In the genomic region with DNA sequence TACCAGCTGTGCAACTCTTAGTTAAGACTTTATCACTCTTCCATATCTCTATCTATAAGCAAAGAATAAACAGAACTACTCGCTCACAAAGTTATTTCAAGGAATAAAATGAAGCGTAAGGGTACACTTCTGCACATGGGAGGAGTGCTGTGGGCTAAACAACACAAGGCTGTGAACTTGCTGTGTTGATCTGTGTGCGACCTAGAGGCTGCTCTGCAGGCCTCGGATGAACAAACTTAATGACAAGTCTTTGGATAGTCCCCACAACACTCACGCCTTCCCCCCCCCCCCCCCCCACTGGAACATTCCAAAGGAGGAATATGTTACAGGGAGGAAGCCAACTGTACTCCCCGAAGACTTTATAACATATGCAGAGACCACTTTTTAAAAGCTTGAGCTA, we compare ENCODE assay signal across 8 mouse cellular contexts. TPM values are rescaled to one million over a fixed set of nuclear protein-coding genes. Genes with fewer than 3 reads are reported as not detected.
DNase-seq lines count a peak whose midpoint lies in the region; ATAC-seq and TF ChIP-seq lines count a peak whose summit lies in the region.

A gene (plus strand): TSS at position 336 of the 400 bp plus-strand sequence.

- H3K4me2 ChIP-seq in kidney, postnatal 0 days (ENCODE audit: low read length) = peak within 1 kb of the TSS; percentile 79
- peak within 1 kb of the TSS; percentile 62 for H3K4me2 ChIP-seq in hindbrain, postnatal 0 days (ENCODE audit: low read depth, low read length)
- peak within 1 kb of the TSS; percentile 75 for H3K4me2 ChIP-seq in myocyte (ENCODE audit: low read depth)

- H3K27ac ChIP-seq in kidney, postnatal 0 days = peak within 1 kb of the TSS; percentile 99
- H3K27ac ChIP-seq in embryonic facial prominence, embryonic 10.5 days (replicated peaks) = peak within 1 kb of the TSS; percentile 94
- peak within 1 kb of the TSS; percentile 89 for H3K27ac ChIP-seq in hindbrain, postnatal 0 days

- WGBS in kidney, postnatal 0 days = 80% methylated on average over 6 of the region's 6 CpGs
- 74% methylated on average over 6 of the region's 6 CpGs for WGBS in embryonic facial prominence, embryonic 10.5 days
- 80% methylated on average over 6 of the region's 6 CpGs for WGBS in hindbrain, postnatal 0 days

- H3ac ChIP-seq in myocyte (ENCODE audit: control insufficient read depth, insufficient read length) = peak within 1 kb of the TSS; percentile 74

- peak within 1 kb of the TSS; percentile 71 for H3K4me3 ChIP-seq in kidney, postnatal 0 days (replicated peaks; ENCODE audit: low read depth, low read length)
- H3K4me3 ChIP-seq in embryonic facial prominence, embryonic 10.5 days = peak within 1 kb of the TSS; percentile 67
- peak within 1 kb of the TSS; percentile 90 for H3K4me3 ChIP-seq in hindbrain, postnatal 0 days (ENCODE audit: low read length)
- peak within 1 kb of the TSS; percentile 82 for H3K4me3 ChIP-seq in myocyte

- no peak for TF ChIP-seq CTCF in kidney, postnatal 0 days (IDR thresholded peaks at IDR 0.05; ENCODE audit: low read depth)
- no peak for TF ChIP-seq CTCF in hindbrain, postnatal 0 days (IDR thresholded peaks at IDR 0.05; ENCODE audit: low read depth)

- H3K27me3 ChIP-seq in kidney, postnatal 0 days (ENCODE audit: insufficient read depth, low read length) = no peaks in the 10 kb centered on the region
- H3K27me3 ChIP-seq in embryonic facial prominence, embryonic 10.5 days (replicated peaks; ENCODE audit: low read depth, poor library complexity, severe bottlenecking) = no peaks in the 10 kb centered on the region
- no peaks in the 10 kb centered on the region for H3K27me3 ChIP-seq in hindbrain, postnatal 0 days (ENCODE audit: insufficient read depth, low read length)
- H3K27me3 ChIP-seq in myocyte (ENCODE audit: control insufficient read depth, insufficient read depth, insufficient read length) = no peaks in the 10 kb centered on the region

- no peak; the same call in 1 of the 2 replicates for ATAC-seq in kidney, postnatal 0 days (replicated peaks; ENCODE audit: low FRiP score, low read depth)
- peak; percentile 18 for ATAC-seq in hindbrain, postnatal 0 days

- DNase-seq in kidney, postnatal 0 days (ENCODE audit: low spot score) = no peak
- no peak for DNase-seq in kidney, adult 18-20 months
- DNase-seq in embryonic facial prominence, embryonic 10.5 days (ENCODE audit: low spot score) = no peak
- no peak for DNase-seq in hindbrain, postnatal 0 days (ENCODE audit: low spot score)
- DNase-seq in gastrocnemius, postnatal 25 days = no peak
- DNase-seq in natural killer cell, adult 2 months (ENCODE audit: low spot score in 2 of 2) = no peak
- no peak for DNase-seq in frontal cortex, postnatal 36 days (ENCODE audit: low spot score in 2 of 2)

- no peaks in the 10 kb centered on the region for H3K9me3 ChIP-seq in kidney, postnatal 0 days (replicated peaks; ENCODE audit: low read length)
- no peaks in the 10 kb centered on the region for H3K9me3 ChIP-seq in embryonic facial prominence, embryonic 10.5 days
- H3K9me3 ChIP-seq in hindbrain, postnatal 0 days (ENCODE audit: low read length) = no peaks in the 10 kb centered on the region

- no peaks in the 10 kb centered on the region for H3K36me3 ChIP-seq in kidney, postnatal 0 days (ENCODE audit: insufficient read depth, low read length)
- no peaks in the 10 kb centered on the region for H3K36me3 ChIP-seq in embryonic facial prominence, embryonic 10.5 days (replicated peaks)
- no peaks in the 10 kb centered on the region for H3K36me3 ChIP-seq in hindbrain, postnatal 0 days (ENCODE audit: insufficient read depth, low read length)
- peaks cover 8% of the 10 kb centered on the region for H3K36me3 ChIP-seq in myocyte (ENCODE audit: control insufficient read depth, insufficient read depth)

- TF ChIP-seq POLR2A in myocyte (IDR thresholded peaks at IDR 0.05; ENCODE audit: insufficient read length, low read depth) = no peak

- no peaks in the 10 kb centered on the region for H3K4me1 ChIP-seq in kidney, postnatal 0 days (replicated peaks; ENCODE audit: insufficient read depth, low read length)
- 0 out of 2 replicates have a peak, but pooled peaks cover 5% of the 10 kb centered on the region for H3K4me1 ChIP-seq in embryonic facial prominence, embryonic 10.5 days
- H3K4me1 ChIP-seq in hindbrain, postnatal 0 days (ENCODE audit: insufficient read depth, low read length) = no peaks in the 10 kb centered on the region

- no peaks in the 10 kb centered on the region for H3K79me2 ChIP-seq in myocyte (ENCODE audit: control insufficient read depth, insufficient read depth)

- H3K9ac ChIP-seq in kidney, postnatal 0 days (ENCODE audit: low read depth, low read length) = peak within 1 kb of the TSS; percentile 94
- peak within 1 kb of the TSS; percentile 80 for H3K9ac ChIP-seq in hindbrain, postnatal 0 days (replicated peaks; ENCODE audit: low read length)

TF ChIP-seq in myocyte, 11 proteins besides CTCF, POLR2A, EP300 and RAD21:
- no peak for TF ChIP-seq TCF12 (IDR thresholded peaks at IDR 0.05; ENCODE audit: insufficient read depth, poor library complexity, severe bottlenecking)

RNA-seq across cellular contexts. Expression of the gene that starts here (rescaled TPM):
- 0.21 and 0.29 TPM in 2 replicates for polyA plus RNA-seq in kidney, postnatal 0 days (2015; fragmentation: Nextera tagmentation; extraction: Ambion mirVana)
- 0.07 and 0.16 TPM in 2 replicates for polyA plus RNA-seq in embryonic facial prominence, embryonic 10.5 days (2016; fragmentation: Nextera tagmentation; extraction: Ambion mirVana)
- total RNA-seq in hindbrain, postnatal 0 days (2014; rRNA removed) = 0.32 and 0.52 TPM in 2 replicates
- 0.08 and 0.16 TPM in 2 replicates for polyA plus RNA-seq in hindbrain, postnatal 0 days (2015; fragmentation: Nextera tagmentation; extraction: Ambion mirVana)
- polyA plus RNA-seq in myocyte (2012; fragmentation: generic; extraction: Trizol) = 0.05 TPM
- under 1 TPM in 1 of 2 experiments, not detected in 1; 0.10 TPM for total RNA-seq in gastrocnemius, postnatal 25 days (2021)

Comparison
In these comparisons a context has a peak if more than half of its experiments do, and no peak if none do; other contexts are left out.
1. Peak in ATAC-seq, H3K4me3 ChIP-seq, H3K27ac ChIP-seq, H3K9ac ChIP-seq and H3K4me2 ChIP-seq in hindbrain, postnatal 0 days; RNA of the gene not detected or under 1 TPM.